Comparison of ENCODE assay signal across 9 mouse cellular contexts in the genomic region with DNA sequence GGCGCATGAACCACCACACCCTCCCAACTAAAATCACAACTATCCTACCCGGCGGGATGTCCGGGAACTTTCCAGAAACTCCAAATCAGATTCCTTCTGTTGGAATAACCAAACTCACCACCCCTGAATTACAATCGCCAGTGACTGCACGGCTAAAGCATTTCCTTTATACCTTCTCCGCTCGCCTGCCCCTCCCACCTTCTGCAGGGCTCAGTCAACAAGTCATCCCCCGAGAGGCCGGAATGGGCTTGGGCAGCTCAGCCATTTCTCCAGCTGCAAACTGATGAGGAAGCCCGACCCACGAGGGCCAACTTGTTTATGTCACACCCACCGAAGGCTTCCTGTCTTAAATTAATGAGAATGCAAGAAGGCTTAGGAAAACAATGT.
A peak's percentile ranks its signal among the peaks of the same experiment; 100 is the strongest.
DNase-seq lines count a peak whose midpoint lies in the region; ATAC-seq and TF ChIP-seq lines count a peak whose summit lies in the region.
"Had no signal": no experiment of that assay in that cellular context is flagged by ENCODE, and none has a peak within 500 bp of the region (broad histone marks: within the 10 kb centered on the region; RNA-seq: fewer than 3 reads in every experiment).

No protein-coding gene starts in this region.

- TF ChIP-seq POLR2A in kidney, adult 2 months (IDR thresholded peaks at IDR 0.05; ENCODE audit: low read depth, low read length) = no peak

- 8% methylated on average over 13 of the region's 13 CpGs for WGBS in kidney, adult 2 months
- 1% methylated on average over 13 of the region's 13 CpGs for whole genome bisulfite sequencing in lung, embryonic 14.5 days

- peak overlapping the region; percentile 62 for H3K9ac ChIP-seq in lung, embryonic 14.5 days

- ATAC-seq in lung, embryonic 14.5 days (ENCODE audit: insufficient read depth) = peak; percentile 84

- H3K4me3 ChIP-seq in kidney, adult 2 months (ENCODE audit: insufficient read depth, low read depth, low read length) = peak overlapping the region; percentile 74
- peak overlapping the region; percentile 54 for H3K4me3 ChIP-seq in lung, embryonic 14.5 days (ENCODE audit: low read depth, low read length)
- H3K4me3 ChIP-seq: erythroblast, embryonic 14.5 days had no signal

- no peaks in the 10 kb centered on the region for H3K4me1 ChIP-seq in kidney, adult 2 months (ENCODE audit: control insufficient read depth, insufficient read depth, low read length)
- H3K4me1 ChIP-seq in lung, embryonic 14.5 days (ENCODE audit: insufficient read depth) = peaks cover 13% of the 10 kb centered on the region; the same call in 1 of the 2 replicates

- H3K27me3 ChIP-seq in kidney, adult 2 months (replicated peaks; ENCODE audit: control insufficient read depth, insufficient read depth, low read length) = no peaks in the 10 kb centered on the region
- no peaks in the 10 kb centered on the region for H3K27me3 ChIP-seq in lung, embryonic 14.5 days (ENCODE audit: insufficient read depth, low read length)

- DNase-seq in adrenal gland, adult 2 months = peak; percentile 53
- peak; percentile 24 for DNase-seq in embryo, embryonic 11.5 days (ENCODE audit: low read depth, low spot score)
- DNase-seq in heart, adult 8-10 months (ENCODE audit: low spot score) = peak; percentile 90
- DNase-seq in kidney, adult 2 months = peak; percentile 86
- DNase-seq in lung, embryonic 14.5 days = peak; percentile 83
- DNase-seq in retina, postnatal 1 day = peak; percentile 44
- no peak for DNase-seq in layer of hippocampus, adult 8-10 months (ENCODE audit: low spot score in 2 of 2)
- DNase-seq in frontal cortex, adult 2 months (ENCODE audit: extremely low spot score in 1 of 2, low spot score in 1 of 2) = no peak

- H3K4me2 ChIP-seq in lung, embryonic 14.5 days = peak overlapping the region; percentile 98

- no peaks in the 10 kb centered on the region for H3K9me3 ChIP-seq in lung, embryonic 14.5 days (ENCODE audit: low read depth, low read length)

- H3K27ac ChIP-seq in kidney, adult 2 months (ENCODE audit: insufficient read depth, low read depth, low read length) = peak overlapping the region; percentile 21; the same call in 1 of the 2 replicates
- H3K27ac ChIP-seq in lung, embryonic 14.5 days (ENCODE audit: low read depth) = peak overlapping the region; percentile 78; the same call in 1 of the 2 replicates

- no peak for TF ChIP-seq CTCF in kidney, adult 2 months (conservative IDR thresholded peaks at IDR 0.05; ENCODE audit: insufficient read depth, insufficient read length, low read depth, low read length)
- TF ChIP-seq CTCF in lung, embryonic 14.5 days (IDR thresholded peaks at IDR 0.05; ENCODE audit: low read depth) = 0 out of 2 replicates have a peak, but pooled peaks have one; percentile 19

- H3K36me3 ChIP-seq in kidney, adult 2 months (ENCODE audit: control insufficient read depth, insufficient read depth, low read length) = no peaks in the 10 kb centered on the region
- H3K36me3 ChIP-seq in lung, embryonic 14.5 days (ENCODE audit: insufficient read depth) = no peaks in the 10 kb centered on the region

Comparison
In these comparisons a context has a peak if more than half of its experiments do, and no peak if none do; other contexts are left out.
1. DNase-seq: peak in adrenal gland, adult 2 months (single experiment), embryo, embryonic 11.5 days (single experiment), heart, adult 8-10 months (single experiment), kidney, adult 2 months (single experiment), lung, embryonic 14.5 days (single experiment) and retina, postnatal 1 day (single experiment); none in layer of hippocampus, adult 8-10 months (0 of 2) and frontal cortex, adult 2 months (0 of 2).